In genomic region chr4:64724851-64725250, GRCm38 (mm10) we compare ENCODE assay signal across 16 mouse cellular contexts.
"Had no signal": no experiment of that assay in that cellular context is flagged by ENCODE, and none has a peak within 500 bp of the region (broad histone marks: within the 10 kb centered on the region; RNA-seq: fewer than 3 reads in every experiment).

No protein-coding gene starts in this region.

- H3K4me1 ChIP-seq: neural tube, embryonic 13.5 days; neural tube, embryonic 15.5 days; stomach, embryonic 15.5 days had no signal

- H3K27ac ChIP-seq: neural tube, embryonic 13.5 days; neural tube, embryonic 15.5 days; stomach, embryonic 15.5 days; stomach, postnatal 0 days had no signal

- H3K36me3 ChIP-seq: neural tube, embryonic 13.5 days; neural tube, embryonic 15.5 days; stomach, embryonic 15.5 days had no signal

- H3K27me3 ChIP-seq: neural tube, embryonic 13.5 days; neural tube, embryonic 15.5 days; stomach, embryonic 15.5 days had no signal

- H3K4me3 ChIP-seq: neural tube, embryonic 13.5 days; neural tube, embryonic 15.5 days; stomach, embryonic 15.5 days had no signal

- DNase-seq: retina, postnatal 1 day; right cerebral cortex, adult 18-20 months; right cerebral cortex, postnatal 14 days; right cerebral cortex, postnatal 25 days; right cerebral cortex, postnatal 4 days; spleen, adult 18-20 months; thymus, adult 18-20 months; thymus, adult 2 months; thymus, postnatal 14 days; thymus, postnatal 25 days; thymus, postnatal 36 days; thymus, postnatal 4 days had no signal

- H3K9me3 ChIP-seq: neural tube, embryonic 13.5 days; neural tube, embryonic 15.5 days; stomach, embryonic 15.5 days had no signal
